Mouse (Mus musculus) megakaryocyte, embryonic 14.5 days (primary cell): ENCODE measurements at regions not wholly inside any gene's neighbourhood (a gene's known extent, or its start where the extent isn't known, plus 50 kb on each side); places are given as distances from the start of the nearest gene placed in this dataset.

Experiments
- FLI1 ChIP-seq: IDR thresholded peaks from 2 replicates; pipeline ENCODE4 v1.6.1; 2012; ENCODE audit warnings: low read length, inconsistent platforms, mixed read lengths
- GATA1 ChIP-seq: IDR thresholded peaks from 3 replicates; pipeline ENCODE4 v1.6.1; 2012; ENCODE audit warnings: mixed read lengths, low read length, inconsistent platforms, borderline replicate concordance

- TF ChIP-seq FLI1 (no peak), GATA1 (no peak)
Observed at GRCm38 (mm10) chr9:116316582-116317095, 141.5 kb upstream of the Tgfbr2 start.
